In the genomic region with DNA sequence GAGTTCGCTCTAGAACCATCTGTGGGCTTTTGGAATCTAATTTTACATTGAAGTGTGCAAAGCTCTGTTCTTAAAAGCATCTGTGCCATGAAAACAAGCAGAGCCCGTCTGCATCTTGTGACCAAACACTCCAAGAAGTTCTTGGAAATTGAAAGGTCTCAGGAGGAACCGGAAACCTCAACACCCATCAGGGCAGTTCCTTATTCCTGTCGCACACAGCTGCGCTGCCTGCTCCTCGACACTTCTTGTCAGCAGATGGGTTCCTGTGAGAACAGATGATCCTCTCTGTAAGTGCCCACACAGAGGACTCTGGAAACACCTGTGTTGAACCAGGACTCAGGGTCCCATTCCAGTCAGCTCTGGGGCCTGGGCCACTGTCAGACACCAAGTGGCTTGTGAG, we compare ENCODE assay signal across 10 mouse cellular contexts.
DNase-seq lines count a peak whose midpoint lies in the region; ATAC-seq and TF ChIP-seq lines count a peak whose summit lies in the region.
"Had no signal": no experiment of that assay in that cellular context is flagged by ENCODE, and none has a peak within 500 bp of the region (broad histone marks: within the 10 kb centered on the region; RNA-seq: fewer than 3 reads in every experiment).

No protein-coding gene starts in this region.

- no peaks in the 10 kb centered on the region for H3K9me3 ChIP-seq in heart, embryonic 12.5 days (replicated peaks)
- H3K9me3 ChIP-seq in hindbrain, embryonic 13.5 days = no peaks in the 10 kb centered on the region
- no peaks in the 10 kb centered on the region for H3K9me3 ChIP-seq in lung, postnatal 0 days (ENCODE audit: low read length)
- H3K9me3 ChIP-seq: neural tube, embryonic 12.5 days had no signal

- H3K27ac ChIP-seq in heart, embryonic 12.5 days (ENCODE audit: poor library complexity, severe bottlenecking) = no peak overlapping the region
- peak overlapping the region; percentile 30 for H3K27ac ChIP-seq in hindbrain, embryonic 13.5 days
- peak overlapping the region; percentile 48 for H3K27ac ChIP-seq in lung, postnatal 0 days (ENCODE audit: low read length)
- H3K27ac ChIP-seq: neural tube, embryonic 12.5 days had no signal

- H3K4me3 ChIP-seq in heart, embryonic 12.5 days = no peak overlapping the region
- no peak overlapping the region for H3K4me3 ChIP-seq in hindbrain, embryonic 13.5 days
- no peak overlapping the region for H3K4me3 ChIP-seq in lung, postnatal 0 days (ENCODE audit: low read depth, low read length)
- H3K4me3 ChIP-seq: neural tube, embryonic 12.5 days had no signal

- DNase-seq in heart, adult 8-10 months (ENCODE audit: low spot score) = peak; percentile 46
- peak; percentile 44 for DNase-seq in MN1 (ENCODE audit: low spot score)
- peak; percentile 68 for DNase-seq in lung, postnatal 0 days (ENCODE audit: low spot score)
- peak; percentile 73 for DNase-seq in thymus, postnatal 0 days (ENCODE audit: low spot score)
- DNase-seq in adrenal gland, postnatal 14 days = no peak
- DNase-seq in cerebellum, adult 11-12 months = no peak

- peak; percentile 48 for TF ChIP-seq EP300 in lung, postnatal 0 days (IDR thresholded peaks at IDR 0.05)

- no peaks in the 10 kb centered on the region for H3K36me3 ChIP-seq in heart, embryonic 12.5 days
- H3K36me3 ChIP-seq in hindbrain, embryonic 13.5 days = no peaks in the 10 kb centered on the region
- H3K36me3 ChIP-seq in lung, postnatal 0 days (ENCODE audit: insufficient read depth, low read length) = no peaks in the 10 kb centered on the region
- H3K36me3 ChIP-seq: neural tube, embryonic 12.5 days had no signal

- H3K27me3 ChIP-seq in heart, embryonic 12.5 days (replicated peaks) = no peaks in the 10 kb centered on the region
- H3K27me3 ChIP-seq in hindbrain, embryonic 13.5 days = 0 out of 2 replicates have a peak, but pooled peaks cover 3% of the 10 kb centered on the region
- no peaks in the 10 kb centered on the region for H3K27me3 ChIP-seq in lung, postnatal 0 days (replicated peaks; ENCODE audit: insufficient read depth, low read length)
- H3K27me3 ChIP-seq: neural tube, embryonic 12.5 days; Patski had no signal

- H3K9ac ChIP-seq in heart, embryonic 12.5 days = no peak overlapping the region
- no peak overlapping the region for H3K9ac ChIP-seq in hindbrain, embryonic 13.5 days
- H3K9ac ChIP-seq in lung, postnatal 0 days (replicated peaks; ENCODE audit: low read depth) = no peak overlapping the region
- H3K9ac ChIP-seq: neural tube, embryonic 12.5 days had no signal

- no peak overlapping the region for H3K4me2 ChIP-seq in heart, embryonic 12.5 days
- no peak overlapping the region for H3K4me2 ChIP-seq in hindbrain, embryonic 13.5 days
- H3K4me2 ChIP-seq in lung, postnatal 0 days (replicated peaks; ENCODE audit: low read depth, low read length) = no peak overlapping the region
- H3K4me2 ChIP-seq: neural tube, embryonic 12.5 days had no signal

- no peak for ATAC-seq in heart, embryonic 12.5 days (ENCODE audit: insufficient number of reproducible peaks, low FRiP score)
- no peak for ATAC-seq in hindbrain, embryonic 13.5 days (ENCODE audit: low FRiP score)
- peak; percentile 34 for ATAC-seq in lung, postnatal 0 days
- ATAC-seq: Patski had no signal

- TF ChIP-seq CTCF in lung, postnatal 0 days (IDR thresholded peaks at IDR 0.05) = no peak

- 74% methylated on average over 6 of the region's 6 CpGs for WGBS in heart, embryonic 12.5 days
- 79% methylated on average over 6 of the region's 6 CpGs for WGBS in hindbrain, embryonic 13.5 days
- WGBS in lung, postnatal 0 days = 53% methylated on average over 6 of the region's 6 CpGs

- peaks cover 48% of the 10 kb centered on the region for H3K4me1 ChIP-seq in heart, embryonic 12.5 days (replicated peaks)
- peaks cover 45% of the 10 kb centered on the region for H3K4me1 ChIP-seq in hindbrain, embryonic 13.5 days (replicated peaks)
- peaks cover 5% of the 10 kb centered on the region; the same call in 1 of the 2 replicates for H3K4me1 ChIP-seq in lung, postnatal 0 days (ENCODE audit: insufficient read depth, low read depth, low read length)

Comparison
In these comparisons a context has a peak if more than half of its experiments do, and no peak if none do; other contexts are left out.
1. DNase-seq: peak in heart, adult 8-10 months (single experiment), MN1 (single experiment), lung, postnatal 0 days (single experiment) and thymus, postnatal 0 days (single experiment); none in adrenal gland, postnatal 14 days (single experiment) and cerebellum, adult 11-12 months (single experiment).